Mouse (Mus musculus) liver, embryonic 14.5 days (tissue): ENCODE measurements at regions not wholly inside any gene's neighbourhood (a gene's known extent, or its start where the extent isn't known, plus 50 kb on each side); places are given as distances from the start of the nearest gene placed in this dataset.

Source experiments
- ATAC-seq: fragments of 200-750 bp; cut with Nextera tagmentation; 2 replicates; pipeline ENCODE4 v1.8.0; 2017; ENCODE audit warnings: moderate number of reproducible peaks, mild to moderate bottlenecking, moderate library complexity; ENCODE audit not compliant: insufficient read depth
- DNase-seq, 3 experiments: peaks; one replicate each; pipeline ENCODE4 v3.0.0-alpha.2; 2012 to 2013; ENCODE audit warnings: low read depth in 3 of 3, low spot score in 3 of 3
- H3K27ac ChIP-seq: fragments of 300-500 bp; sonication (generic); 2 replicates; pipeline ENCODE4 v1.5.1; 2014; ENCODE audit warnings: moderate library complexity, mild to moderate bottlenecking, control low read depth, inconsistent platforms
- H3K27me3 ChIP-seq: fragments of 300-500 bp; sonication (generic); 2 replicates; pipeline ENCODE4 v1.6.1; 2014; ENCODE audit warnings: mild to moderate bottlenecking, low read length, moderate library complexity; ENCODE audit not compliant: control insufficient read depth, insufficient read depth
- H3K36me3 ChIP-seq: fragments of 300-500 bp; sonication (generic); replicated peaks from 2 replicates; pipeline ENCODE4 v1.6.1; 2014; ENCODE audit warnings: low read depth; ENCODE audit not compliant: control insufficient read depth, insufficient read depth
- H3K4me1 ChIP-seq, 2 experiments: fragments of 200-500 bp in 1 of 2; fragments of 300-500 bp in 1 of 2; sonication (generic) in 1 of 2; replicated peaks; 2 replicates each; pipeline ENCODE4 v1.6.1; 2012 to 2014; ENCODE audit warnings: antibody characterized with exemption in 1 of 2, inconsistent platforms in 1 of 2, low read length in 1 of 2; ENCODE audit not compliant: control insufficient read depth in 2 of 2, insufficient read depth in 2 of 2
- H3K4me2 ChIP-seq: fragments of 300-500 bp; sonication (generic); 2 replicates; pipeline ENCODE4 v1.6.1; 2014; ENCODE audit warnings: low read depth, mild to moderate bottlenecking, control low read depth, moderate library complexity
- H3K4me3 ChIP-seq, 2 experiments: fragments of 200-500 bp in 1 of 2; fragments of 300-500 bp in 1 of 2; sonication (generic) in 1 of 2; 2 replicates each; pipeline ENCODE4 v1.5.1; 2012 to 2014; ENCODE audit warnings: low read depth in 2 of 2, low read length in 2 of 2, mild to moderate bottlenecking in 2 of 2, control low read depth in 1 of 2, inconsistent platforms in 1 of 2, moderate library complexity in 1 of 2; ENCODE audit not compliant: insufficient read depth in 1 of 2
- H3K9ac ChIP-seq: fragments of 300-500 bp; sonication (generic); replicated peaks from 2 replicates; pipeline ENCODE4 v1.6.1; 2014; ENCODE audit warnings: mild to moderate bottlenecking, control low read depth, moderate library complexity
- H3K9me3 ChIP-seq: fragments of 300-500 bp; sonication (generic); 2 replicates; pipeline ENCODE4 v1.6.1; 2016; ENCODE audit warnings: low read length, mixed read lengths; ENCODE audit not compliant: control insufficient read depth
- CTCF ChIP-seq: IDR thresholded peaks from 2 replicates; pipeline ENCODE4 v1.5.1; 2016; ENCODE audit warnings: antibody characterized with exemption, low read depth, control low read depth
- EP300 ChIP-seq: IDR thresholded peaks from 2 replicates; pipeline ENCODE4 v1.6.1; 2016; ENCODE audit warnings: antibody characterized with exemption, low read depth
- WGBS: fragments of 180-500 bp; shearing (Covaris S2); extraction: QIAGEN DNeasy Blood & Tissue Kit; methylation state at CpG from one replicate; pipeline ENCODE4 v1.1.7; 2014; ENCODE audit not compliant: insufficient replicate concordance; 5-methylcytosine and 5-hydroxymethylcytosine counted together

- no peak overlapping the region for H3K4me3 ChIP-seq
- no peak overlapping the region for H3K4me2 ChIP-seq
- DNase-seq (no peak), ATAC-seq (no peak)
- TF ChIP-seq CTCF (no peak), EP300 (no peak)
- H3K27ac ChIP-seq: no peak overlapping the region
- no peaks in the 10 kb centered on the region for H3K36me3 ChIP-seq
- peaks cover 0 to 4% of the 10 kb centered on the region in 2 experiments; a peak in 1 of 4 replicates for H3K4me1 ChIP-seq
- H3K9ac ChIP-seq: no peak overlapping the region
- WGBS: 63% methylated on average over 4 of the region's 4 CpGs
- no peaks in the 10 kb centered on the region for H3K9me3 ChIP-seq
- H3K27me3 ChIP-seq: no peaks in the 10 kb centered on the region
These were observed 57.1 kb upstream of the Sfrp2 start for GRCm38 (mm10) chr3:83708973-83709372.

DNA sequence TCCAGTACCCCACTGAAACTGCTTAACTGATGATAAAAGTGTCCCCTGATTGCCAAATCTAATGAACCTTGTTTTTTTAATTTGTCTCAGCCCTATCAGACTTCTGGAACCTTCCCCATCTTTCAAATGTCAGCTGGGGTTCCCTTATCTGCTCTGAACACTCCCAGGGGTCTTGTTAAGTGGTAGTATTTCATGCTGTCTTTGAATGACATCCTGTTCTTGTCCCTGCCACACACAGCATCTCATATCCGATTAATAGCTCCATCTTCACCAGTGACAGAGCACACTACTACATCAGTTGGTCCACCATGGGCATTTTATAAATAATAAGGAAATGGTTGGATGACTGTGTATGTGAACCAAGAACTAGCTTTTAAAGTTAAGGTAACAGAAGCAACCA is 56.6 kb upstream of the Sfrp2 start:
- Histone ChIP-seq H3K27me3 (no peaks in the 10 kb centered on the region), H3K4me2 (no peak overlapping the region), H3K4me3 (no peak overlapping the region), H3K4me1 (peaks cover 0 to 4% of the 10 kb centered on the region in 2 experiments; a peak in 1 of 4 replicates), H3K9ac (no peak overlapping the region), H3K27ac (no peak overlapping the region), H3K36me3 (no peaks in the 10 kb centered on the region), H3K9me3 (no peaks in the 10 kb centered on the region)
- 0 out of 2 replicates have a peak, but pooled peaks have one; percentile 20 for TF ChIP-seq EP300
- TF ChIP-seq CTCF: no peak
- DNase-seq: no peak
- 7% methylated on average over 1 of the region's 1 CpGs for WGBS
- ATAC-seq: no peak

DNA sequence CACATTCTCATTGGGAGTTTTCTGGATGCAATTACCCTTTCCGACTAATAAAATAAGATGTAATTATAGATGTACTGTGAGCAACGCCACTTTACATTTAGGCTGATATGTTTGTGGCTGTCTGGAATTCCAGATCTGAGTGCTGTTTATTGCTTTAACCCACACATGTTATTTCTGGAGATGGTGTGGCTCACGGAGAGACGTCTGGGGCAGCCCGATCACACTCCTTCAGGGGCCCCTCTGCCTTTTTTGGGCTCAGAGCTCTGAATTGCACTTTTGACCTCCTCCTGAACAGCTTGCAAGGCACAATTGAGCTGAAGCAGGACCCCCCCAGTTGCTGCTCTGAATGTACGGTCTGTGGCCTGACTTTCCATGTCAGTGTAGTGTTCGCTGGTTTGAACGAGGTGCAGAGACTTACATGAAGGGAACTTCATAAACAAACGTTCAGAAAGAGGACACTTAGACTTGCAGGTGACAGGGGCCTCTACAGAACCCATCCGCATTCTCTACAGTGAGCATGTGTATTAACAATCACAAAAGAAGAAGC is 55.1 kb upstream of the Sfrp2 start:
- Histone ChIP-seq H3K27ac (no peak overlapping the region), H3K4me3 (no peak overlapping the region), H3K36me3 (no peaks in the 10 kb centered on the region), H3K27me3 (no peaks in the 10 kb centered on the region), H3K9ac (no peak overlapping the region), H3K4me2 (no peak overlapping the region), H3K9me3 (no peaks in the 10 kb centered on the region), H3K4me1 (peaks cover 0 to 4% of the 10 kb centered on the region in 2 experiments; a peak in 1 of 4 replicates)
- TF ChIP-seq CTCF: no peak
- no peak for TF ChIP-seq EP300
- WGBS: 55% methylated on average over 10 of the region's 10 CpGs
- ATAC-seq (no peak), DNase-seq (no peak)

DNA sequence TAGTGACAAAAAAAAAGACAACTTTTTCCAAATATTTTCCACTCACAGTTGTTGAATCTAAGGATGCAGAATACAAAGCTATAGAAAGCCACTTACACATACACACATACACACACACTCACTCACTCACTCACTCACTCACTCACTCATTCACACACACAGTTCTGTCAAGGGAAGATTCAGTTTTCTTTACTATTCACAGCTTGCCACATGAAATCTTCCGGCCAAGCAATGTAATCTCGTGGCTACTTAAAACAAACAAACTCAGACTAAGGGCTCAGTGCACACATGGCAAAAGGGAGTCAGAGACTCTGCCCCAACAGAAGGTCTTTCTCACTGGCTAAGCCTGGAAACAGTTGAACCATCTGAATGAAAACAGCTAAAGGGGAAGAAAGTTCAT is 53.8 kb upstream of the Sfrp2 start:
- Histone ChIP-seq H3K27me3 (no peaks in the 10 kb centered on the region), H3K27ac (no peak overlapping the region), H3K4me1 (peaks cover 0 to 2% of the 10 kb centered on the region in 2 experiments; a peak in 1 of 4 replicates), H3K36me3 (no peaks in the 10 kb centered on the region), H3K4me3 (no peak overlapping the region), H3K9ac (no peak overlapping the region), H3K4me2 (no peak overlapping the region), H3K9me3 (no peaks in the 10 kb centered on the region)
- TF ChIP-seq EP300 (no peak), CTCF (no peak)
- ATAC-seq (no peak), DNase-seq (no peak)
- WGBS: 42% methylated on average over 2 of the region's 2 CpGs

GRCm38 (mm10) chr3:83714572-83714971 is 51.5 kb upstream of the Sfrp2 start:
- H3K9ac ChIP-seq: no peak overlapping the region
- ATAC-seq (no peak), DNase-seq (no peak)
- no peak overlapping the region for H3K27ac ChIP-seq
- H3K9me3 ChIP-seq: no peaks in the 10 kb centered on the region
- no peak overlapping the region for H3K4me3 ChIP-seq
- no peak overlapping the region for H3K4me2 ChIP-seq
- TF ChIP-seq CTCF: peak; percentile 53
- TF ChIP-seq EP300: no peak
- 60% methylated on average over 6 of the region's 6 CpGs for WGBS
- peaks cover 0 to 3% of the 10 kb centered on the region in 2 experiments; a peak in 2 of 4 replicates for H3K4me1 ChIP-seq
- no peaks in the 10 kb centered on the region for H3K36me3 ChIP-seq
- no peaks in the 10 kb centered on the region for H3K27me3 ChIP-seq
